ENCODE assay signal across 22 mouse cellular contexts in genomic region chr8:115745648-115746047, GRCm38 (mm10). TPM values are rescaled to one million over a fixed set of nuclear protein-coding genes. Genes with fewer than 3 reads are reported as not detected.
A peak's percentile ranks its signal among the peaks of the same experiment; 100 is the strongest.
DNase-seq lines count a peak whose midpoint lies in the region; ATAC-seq and TF ChIP-seq lines count a peak whose summit lies in the region.
"Had no signal": no experiment of that assay in that cellular context is flagged by ENCODE, and none has a peak within 500 bp of the region (broad histone marks: within the 10 kb centered on the region; RNA-seq: fewer than 3 reads in every experiment).

No protein-coding gene starts in this region.

- ATAC-seq in liver, postnatal 0 days: no peak
- ATAC-seq: forebrain, embryonic 16.5 days; hindbrain, postnatal 0 days; intestine, embryonic 15.5 days had no signal

- no peaks in the 10 kb centered on the region for H3K36me3 ChIP-seq in liver, postnatal 0 days (replicated peaks; ENCODE audit: insufficient read depth, low read length)
- H3K36me3 ChIP-seq: embryonic facial prominence, embryonic 12.5 days; forebrain, embryonic 12.5 days; heart, embryonic 10.5 days; hindbrain, embryonic 13.5 days; intestine, embryonic 15.5 days had no signal

- H3K27ac ChIP-seq in liver, postnatal 0 days (ENCODE audit: low read depth): no peak overlapping the region
- H3K27ac ChIP-seq: embryonic facial prominence, embryonic 12.5 days; forebrain, embryonic 12.5 days; heart, embryonic 10.5 days; hindbrain, embryonic 13.5 days; hindbrain, postnatal 0 days; intestine, embryonic 15.5 days had no signal

- no peak overlapping the region for H3K9ac ChIP-seq in liver, postnatal 0 days (replicated peaks)
- H3K9ac ChIP-seq: embryonic facial prominence, embryonic 12.5 days; forebrain, embryonic 12.5 days; hindbrain, embryonic 13.5 days; intestine, embryonic 15.5 days had no signal

- no peaks in the 10 kb centered on the region for H3K27me3 ChIP-seq in liver, postnatal 0 days (ENCODE audit: insufficient read depth, low read length)
- H3K27me3 ChIP-seq: embryonic facial prominence, embryonic 12.5 days; forebrain, embryonic 12.5 days; hindbrain, embryonic 13.5 days; intestine, embryonic 15.5 days had no signal

- 27% methylated on average over 2 of the region's 2 CpGs for WGBS in liver, postnatal 0 days (ENCODE audit: insufficient replicate concordance)

- no peaks in the 10 kb centered on the region for H3K4me1 ChIP-seq in liver, postnatal 0 days (ENCODE audit: insufficient read depth)
- H3K4me1 ChIP-seq: embryonic facial prominence, embryonic 12.5 days; heart, embryonic 10.5 days; hindbrain, embryonic 13.5 days; intestine, embryonic 15.5 days had no signal

- H3K9me3 ChIP-seq in liver, postnatal 0 days (ENCODE audit: low read length): no peaks in the 10 kb centered on the region
- H3K9me3 ChIP-seq: embryonic facial prominence, embryonic 12.5 days; heart, embryonic 10.5 days; hindbrain, embryonic 13.5 days; intestine, embryonic 15.5 days had no signal

- TF ChIP-seq EP300 in liver, postnatal 0 days (IDR thresholded peaks at IDR 0.05; ENCODE audit: low read depth): no peak

- TF ChIP-seq CTCF in liver, postnatal 0 days (IDR thresholded peaks at IDR 0.05; ENCODE audit: low read depth): no peak

- intact Hi-C loops in left cerebral cortex, postnatal 10 days (cut with DNase I): no loop called here

- peak; percentile 22 to 50 for DNase-seq in adrenal gland, adult (ENCODE audit: inconsistent age in 2 of 2, low spot score in 1 of 2)
- DNase-seq in adrenal gland, postnatal 4 days (ENCODE audit: low spot score in 2 of 2): no peak
- DNase-seq in cerebellum, postnatal 10 days: peak; percentile 32 to 39
- DNase-seq in cerebellum, adult 11-12 months: no peak
- DNase-seq in liver, postnatal 0 days: peak; percentile 48
- DNase-seq in liver: no peak
- peak; percentile 65 for DNase-seq in CD4-positive helper T cell, adult 2 months (ENCODE audit: low read depth, low spot score)
- DNase-seq in left cerebral cortex, postnatal 10 days (ENCODE audit: extremely low spot score in 1 of 2, low spot score in 2 of 2): no peak
- DNase-seq: cerebellum, adult 2 months; embryo, embryonic 11 days; gastrocnemius, postnatal 10 days; heart, adult 18-20 months; heart, postnatal 10 days; kidney, adult 18-20 months had no signal

- H3K4me3 ChIP-seq in liver, postnatal 0 days (ENCODE audit: low read depth, low read length): no peak overlapping the region
- H3K4me3 ChIP-seq: embryonic facial prominence, embryonic 12.5 days; forebrain, embryonic 12.5 days; heart, embryonic 10.5 days; hindbrain, embryonic 13.5 days; intestine, embryonic 15.5 days had no signal

- H3K4me2 ChIP-seq in liver, postnatal 0 days (ENCODE audit: low read depth, low read length): no peak overlapping the region
- H3K4me2 ChIP-seq: embryonic facial prominence, embryonic 12.5 days; forebrain, embryonic 12.5 days; hindbrain, embryonic 13.5 days; intestine, embryonic 15.5 days had no signal

RNA-seq across cellular contexts. Expression of gene Maf, which starts 38.1 kb away (rescaled TPM):
- 10 to 100 TPM; 38.7 to 40.8 TPM for total RNA-seq in adrenal gland, postnatal 4 days (2021)
- polyA plus RNA-seq in liver, postnatal 0 days (2015; fragmentation: Nextera tagmentation; extraction: Ambion mirVana): 5.9 and 6.0 TPM in 2 replicates
- total RNA-seq in left cerebral cortex, postnatal 10 days (2021): 10 to 100 TPM; 27.1 to 31.0 TPM
- total RNA-seq: MEL had no signal

Comparison
In these comparisons a context has a peak if more than half of its experiments do, and no peak if none do; other contexts are left out.
1. DNase-seq: peak in adrenal gland, adult (2 of 2), cerebellum, postnatal 10 days (2 of 2), liver, postnatal 0 days (single experiment) and CD4-positive helper T cell, adult 2 months (single experiment); none in adrenal gland, postnatal 4 days (0 of 2), cerebellum, adult 11-12 months (single experiment), liver (single experiment) and left cerebral cortex, postnatal 10 days (0 of 2).